Mouse (Mus musculus) gastrocnemius, postnatal 36 days (tissue): Measurements from ENCODE around the gene Sv2b. TPM values are rescaled to one million over a fixed set of nuclear protein-coding genes. Genes with fewer than 3 reads are reported as not detected.

Experiments
- DNase-seq, 2 experiments: peaks; one replicate each; pipeline ENCODE4 v3.0.0; 2022
- intact Hi-C: fragments of 180-260 bp; cut with DNase I; formaldehyde crosslinking; loops from one replicate; pipeline ENCODE4 v1.15.1; 2025
- total RNA-seq, 2 experiments: library from RNA; stranded (reverse); gene quantifications; 2 replicates each; pipeline ENCODE4 v1.2.3; 2021

The Sv2b gene
- total RNA-seq, 2 experiments from 2014 or later = 0.44 to 0.46 TPM

DNA sequence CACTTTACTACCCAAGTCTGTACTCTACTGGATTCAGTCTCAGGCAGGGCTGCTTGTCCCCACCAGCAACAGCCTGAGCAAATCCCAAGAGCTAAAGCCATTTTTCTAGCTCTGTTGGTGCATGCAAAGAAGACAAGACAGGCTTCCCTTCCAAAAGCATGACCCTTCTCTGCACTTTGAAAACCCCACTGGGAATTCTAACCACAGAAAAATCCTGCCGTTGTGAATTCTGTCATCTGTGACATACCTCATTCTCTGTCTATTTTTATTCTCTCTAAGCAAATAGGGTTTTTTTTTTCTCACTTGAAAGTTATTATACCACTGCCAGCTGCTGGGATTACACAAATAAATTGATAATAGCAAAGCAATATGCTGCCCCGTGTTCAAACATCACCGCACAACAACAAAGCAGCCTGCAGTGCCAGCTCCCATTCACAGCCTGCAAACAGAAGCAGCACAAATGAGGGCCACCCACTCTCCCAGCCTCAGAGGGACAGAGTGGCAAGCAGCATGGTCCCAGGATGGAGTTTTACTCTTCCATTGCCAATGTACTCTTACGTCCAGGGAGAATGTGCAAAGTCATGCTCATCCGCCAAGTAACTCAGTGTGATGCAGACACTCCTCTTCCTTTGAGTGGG lies 13.7 kb downstream of the Sv2b start:
- intact Hi-C loops = no loop called here
- DNase-seq = no peak

DNA sequence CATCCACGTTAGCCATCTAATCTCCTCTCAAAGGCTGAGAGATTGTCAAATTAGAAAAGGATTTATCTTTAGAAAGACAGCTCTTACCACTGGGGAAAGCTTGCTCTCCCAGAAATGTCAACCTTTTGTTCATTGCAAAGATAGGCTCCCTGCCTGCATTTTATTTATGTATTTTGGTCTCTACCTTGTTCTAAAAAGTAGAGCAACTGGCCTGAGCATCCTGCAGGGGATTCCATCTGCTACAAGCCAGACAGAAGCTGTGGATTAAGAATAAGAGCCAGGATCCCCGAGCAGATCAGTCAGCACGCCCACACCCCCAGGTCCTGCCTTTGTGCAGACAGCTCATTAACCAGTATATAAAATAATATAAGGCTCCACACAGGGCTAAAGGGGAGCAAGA lies 16.8 kb downstream of the Sv2b start:
- DNase-seq = no peak
- intact Hi-C loops = no loop called here

DNA sequence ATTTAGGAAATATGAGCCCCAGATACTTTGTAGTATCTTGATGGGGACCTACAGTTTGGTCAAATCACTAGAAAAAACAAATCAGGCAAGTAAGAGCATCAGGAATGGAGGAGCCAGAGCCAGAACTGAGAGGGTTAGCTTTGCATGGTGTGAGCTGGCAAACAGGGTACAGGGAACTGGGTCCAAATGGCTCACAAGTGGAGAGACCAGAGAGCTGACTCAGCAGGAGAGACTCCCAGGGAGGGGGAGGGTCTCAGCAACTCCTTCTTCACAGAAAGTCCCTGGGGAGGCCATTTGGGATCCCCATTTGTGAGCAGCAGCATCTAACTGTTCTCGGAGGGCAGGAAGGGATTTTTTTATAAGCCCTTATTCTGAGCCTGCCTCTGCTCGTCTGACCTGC lies 18.5 kb downstream of the Sv2b start:
- DNase-seq = no peak

DNA sequence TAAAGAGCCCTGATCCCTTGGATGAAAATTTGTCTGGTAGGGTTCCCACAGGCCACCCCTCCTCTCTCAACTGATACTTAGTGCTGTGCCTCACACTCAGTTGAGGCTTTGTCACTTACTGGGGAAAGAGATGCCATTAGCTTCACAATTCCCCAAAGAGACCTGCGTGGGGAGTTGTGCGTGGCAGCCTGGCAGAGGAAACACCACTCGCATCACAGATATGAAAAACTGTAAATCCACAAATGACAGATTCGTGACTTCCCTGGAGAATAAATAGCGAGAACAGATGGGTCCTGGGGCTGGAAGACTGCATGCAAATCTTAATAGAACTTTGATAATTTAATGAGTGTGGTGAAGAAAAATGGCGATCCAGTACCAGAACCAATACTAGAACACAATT lies 21.8 kb downstream of the Sv2b start:
- no peak for DNase-seq
- intact Hi-C loops = no loop called here

More for the DNA sequence above, 18.5 kb downstream of the Sv2b start:
- intact Hi-C loops = no loop called here

DNA sequence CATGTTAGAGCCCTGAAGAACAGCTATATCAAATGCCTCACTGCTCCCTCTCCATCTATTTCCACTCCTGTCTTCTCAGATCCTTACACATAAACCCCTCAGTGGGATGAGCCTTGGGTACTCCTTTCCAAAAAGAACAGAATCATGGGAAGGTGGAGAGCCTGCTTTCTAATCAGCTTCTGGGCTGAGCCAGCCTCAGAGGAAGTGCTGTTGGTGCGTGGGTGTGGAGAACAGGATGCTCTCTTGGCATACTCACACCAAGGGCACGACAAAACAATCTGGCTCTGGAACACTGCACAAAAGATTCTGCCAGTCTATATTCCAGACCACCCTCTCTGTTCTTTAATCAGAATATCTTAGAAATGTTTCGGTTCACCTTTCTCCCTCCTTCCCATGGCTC lies 26.1 kb downstream of the Sv2b start:
- no peak for DNase-seq
- intact Hi-C loops = no loop called here

DNA sequence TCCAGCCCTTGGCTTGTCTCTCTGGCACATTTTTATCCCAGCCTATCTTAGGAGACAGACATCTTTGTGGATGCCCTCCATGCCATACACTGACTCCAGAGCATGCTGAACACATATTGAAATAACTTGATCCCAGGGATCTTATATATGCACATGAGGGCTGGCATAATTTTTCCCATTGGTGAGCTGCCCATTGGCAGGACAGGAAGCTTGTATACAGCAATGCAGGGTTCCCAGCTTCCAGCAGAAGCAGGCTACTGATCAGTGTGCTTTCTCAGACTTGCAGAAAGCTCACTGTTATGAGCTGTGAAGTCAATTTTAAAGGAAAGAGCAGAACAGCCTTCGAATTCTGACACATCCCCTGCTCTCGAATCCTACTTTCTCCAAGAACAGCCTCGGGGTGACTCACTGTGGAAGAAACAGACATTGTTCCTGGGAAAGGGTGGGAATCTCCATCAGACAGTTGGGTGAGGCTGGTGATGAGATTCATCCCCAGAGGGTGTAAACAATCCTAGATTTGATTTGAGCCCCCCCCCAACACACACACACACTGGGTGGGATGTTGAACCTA lies 26.9 kb downstream of the Sv2b start:
- intact Hi-C loops = no loop called here
- no peak for DNase-seq

DNA sequence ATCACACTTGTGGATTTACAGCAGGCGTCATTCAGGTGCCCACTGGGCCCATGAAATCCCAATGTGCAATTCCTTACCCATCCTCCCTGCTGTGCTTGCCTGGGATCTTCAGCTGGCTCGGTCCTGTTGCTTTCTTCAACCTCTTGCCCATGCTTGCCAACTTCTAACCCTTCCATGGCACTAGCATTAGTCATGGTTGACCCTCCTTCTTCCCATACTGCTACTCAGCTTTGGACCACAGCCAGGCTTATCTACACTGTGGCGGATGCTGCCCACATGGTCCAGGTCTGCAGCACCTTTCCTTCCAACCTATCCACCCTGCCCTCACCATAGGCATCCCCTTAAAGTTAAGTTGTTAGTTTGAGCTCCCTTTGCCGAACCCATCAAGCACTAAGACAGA lies 28.0 kb downstream of the Sv2b start:
- no peak for DNase-seq
- intact Hi-C loops = no loop called here

DNA sequence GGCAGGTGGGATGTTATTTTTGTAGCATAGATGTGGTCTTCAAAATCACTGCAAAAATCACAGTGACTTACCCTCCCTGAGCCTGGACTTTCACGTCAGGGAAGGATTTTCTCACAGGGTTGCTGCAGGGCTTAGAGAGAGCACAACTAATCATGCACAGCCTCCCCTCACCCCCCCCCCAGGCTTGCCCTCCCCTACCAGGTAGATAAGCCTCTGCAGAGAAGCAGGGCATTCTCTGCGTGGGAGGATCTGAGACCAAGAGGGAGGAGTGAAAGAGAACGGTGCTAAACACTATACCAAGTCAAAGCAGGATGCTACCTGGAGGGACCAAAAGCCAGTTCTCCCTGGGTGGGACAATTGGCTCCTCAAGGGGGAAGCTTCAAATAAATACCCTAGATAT lies 31.2 kb downstream of the Sv2b start:
- no peak for DNase-seq
- intact Hi-C loops = loop anchor here (1.0 kb wide), 1 partner anchor 41 kb away; no protein-coding TSS in a partner anchor

DNA sequence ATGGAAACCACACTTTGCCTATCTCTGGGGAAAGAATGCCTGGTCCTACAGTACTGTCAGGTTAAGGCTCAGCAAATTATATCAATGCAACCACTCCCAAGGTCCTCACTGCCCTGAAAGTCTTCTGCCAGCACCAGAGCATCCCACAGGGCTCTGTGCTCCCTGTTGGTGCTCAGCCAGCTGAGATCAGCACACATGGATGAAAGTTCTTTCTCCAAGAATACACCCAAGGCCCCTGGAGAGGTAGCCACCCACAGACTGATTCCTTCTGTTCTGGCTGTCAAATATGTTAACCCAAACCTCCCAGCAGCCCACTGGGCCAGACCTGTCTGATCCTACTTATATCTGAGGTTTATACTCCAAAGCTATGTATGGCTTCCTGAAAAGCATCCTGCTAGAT lies 32.3 kb downstream of the Sv2b start:
- intact Hi-C loops = loop anchor here (1.0 kb wide), 1 partner anchor 39 kb away; no protein-coding TSS in a partner anchor

DNA sequence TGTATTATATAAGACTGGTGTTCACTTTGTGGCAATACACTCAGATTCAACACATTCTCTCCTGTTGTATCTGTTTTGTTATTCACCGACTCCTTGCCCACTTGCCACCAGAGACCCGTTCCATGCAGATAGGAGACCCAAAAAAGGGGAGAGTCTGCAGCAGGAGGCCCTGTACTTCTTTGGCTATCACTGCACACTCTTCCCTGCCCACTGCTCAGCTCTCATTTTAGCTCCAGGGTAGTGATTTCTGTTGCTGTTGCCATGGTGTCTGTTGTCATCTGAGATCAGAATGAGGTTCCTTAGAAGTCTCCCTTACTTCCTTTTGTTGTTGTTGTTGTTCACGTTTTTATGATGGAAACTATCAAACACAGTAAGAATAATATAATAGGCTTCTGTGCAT lies 34.5 kb downstream of the Sv2b start:
- intact Hi-C loops = no loop called here
- no peak for DNase-seq

More for the DNA sequence above, 32.3 kb downstream of the Sv2b start:
- DNase-seq = no peak

DNA sequence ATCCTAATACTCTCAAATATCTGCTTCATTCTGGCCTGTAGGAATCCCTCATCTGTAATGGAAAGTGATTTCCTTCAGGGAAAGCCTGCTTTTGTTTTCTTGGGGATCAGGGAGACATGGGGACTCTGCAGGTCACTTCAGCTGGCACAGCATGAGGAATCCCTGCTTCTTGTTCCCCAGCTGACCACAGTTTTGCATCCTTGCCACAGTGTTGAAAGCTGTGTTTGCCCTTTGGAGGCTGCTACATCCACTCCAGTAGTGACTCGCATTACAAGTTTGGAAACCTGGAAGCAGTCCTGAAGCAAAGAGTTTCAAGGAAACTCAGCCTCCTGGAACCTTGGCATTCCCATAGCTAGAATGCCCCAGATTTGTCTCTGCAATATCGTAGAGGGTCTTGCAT lies 35.4 kb downstream of the Sv2b start:
- intact Hi-C loops = no loop called here

DNA sequence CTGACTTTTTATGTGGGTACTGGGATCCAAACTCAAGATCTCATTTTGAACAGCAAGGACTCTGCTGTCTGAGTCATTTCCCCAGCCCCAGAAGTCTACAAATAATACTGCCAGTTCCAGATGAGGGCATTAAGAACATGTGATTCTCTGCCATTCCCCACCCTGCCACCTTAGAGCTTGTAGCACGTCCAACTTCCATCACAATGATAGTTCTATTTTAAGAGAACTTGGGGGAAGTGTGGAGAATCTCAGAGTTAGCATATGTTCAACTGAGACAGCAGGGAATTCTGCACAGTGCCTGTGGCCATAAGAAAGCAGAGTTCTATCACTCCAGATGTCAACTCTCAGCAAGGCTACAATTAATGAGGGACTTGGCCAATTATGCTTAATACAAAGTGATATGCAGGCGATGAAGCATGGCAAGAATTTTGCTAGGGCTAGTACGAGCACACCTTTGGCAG lies 37.1 kb downstream of the Sv2b start:
- intact Hi-C loops = no loop called here
- DNase-seq = no peak

More for the DNA sequence above, 35.4 kb downstream of the Sv2b start:
- no peak for DNase-seq

DNA sequence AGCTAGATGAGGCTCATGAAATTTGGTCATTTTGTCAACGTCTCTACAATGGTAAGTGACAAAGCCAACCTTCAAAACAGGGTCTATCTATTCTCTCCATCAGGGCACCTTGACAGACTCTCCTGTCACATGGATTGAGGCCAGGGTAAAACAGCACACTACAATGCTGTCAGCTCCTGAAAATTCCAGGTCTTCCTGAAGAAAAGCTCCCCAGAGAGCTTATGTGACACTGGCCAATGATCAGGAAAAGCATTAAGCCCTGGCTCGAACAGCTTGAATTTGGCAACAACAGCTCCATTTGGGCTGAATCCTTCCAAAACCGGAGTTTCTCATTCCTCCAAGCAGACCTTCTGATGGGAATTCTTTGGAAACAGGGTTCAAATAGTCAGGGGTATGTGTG lies 37.8 kb downstream of the Sv2b start:
- no peak for DNase-seq
- intact Hi-C loops = no loop called here

DNA sequence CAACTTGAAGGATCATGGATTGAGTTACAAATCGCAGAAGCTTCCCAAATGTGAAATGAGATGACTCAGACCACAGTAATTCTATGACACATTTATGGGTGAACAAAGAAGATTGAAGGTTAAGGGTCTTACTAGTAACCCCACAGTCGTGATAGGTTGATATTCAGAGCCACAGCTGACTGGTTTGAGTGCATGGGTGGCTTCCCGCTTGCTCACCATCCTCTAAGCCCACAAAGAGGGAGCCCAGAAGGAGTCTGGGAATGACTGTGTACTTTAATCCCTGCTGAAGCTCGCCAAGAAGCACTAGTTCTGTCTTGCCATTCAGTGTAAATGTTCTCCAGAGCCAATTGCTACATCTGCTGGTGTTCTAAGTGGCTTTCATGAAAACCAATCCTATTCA lies 41.8 kb downstream of the Sv2b start:
- no peak for DNase-seq
- intact Hi-C loops = no loop called here

DNA sequence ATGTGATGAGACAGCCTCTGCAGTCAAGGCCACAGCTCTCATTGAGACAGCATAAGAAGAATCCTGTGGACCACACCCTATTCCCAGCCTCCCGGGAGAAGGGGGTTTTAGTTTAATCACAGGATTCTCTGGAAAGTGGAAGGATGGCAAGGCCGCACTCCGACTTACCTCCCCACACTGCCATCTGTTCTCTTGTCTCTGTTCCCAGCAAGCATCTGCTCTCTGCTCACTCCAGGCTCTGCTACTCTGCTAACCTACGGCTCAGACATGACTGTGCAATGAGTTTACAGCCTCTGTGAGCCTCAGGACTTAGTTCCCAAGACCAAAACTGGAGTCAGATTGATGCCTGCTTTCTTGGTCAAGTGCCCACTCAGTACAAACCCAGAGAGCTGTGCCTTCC lies 43.8 kb downstream of the Sv2b start:
- no peak for DNase-seq
- intact Hi-C loops = no loop called here

DNA sequence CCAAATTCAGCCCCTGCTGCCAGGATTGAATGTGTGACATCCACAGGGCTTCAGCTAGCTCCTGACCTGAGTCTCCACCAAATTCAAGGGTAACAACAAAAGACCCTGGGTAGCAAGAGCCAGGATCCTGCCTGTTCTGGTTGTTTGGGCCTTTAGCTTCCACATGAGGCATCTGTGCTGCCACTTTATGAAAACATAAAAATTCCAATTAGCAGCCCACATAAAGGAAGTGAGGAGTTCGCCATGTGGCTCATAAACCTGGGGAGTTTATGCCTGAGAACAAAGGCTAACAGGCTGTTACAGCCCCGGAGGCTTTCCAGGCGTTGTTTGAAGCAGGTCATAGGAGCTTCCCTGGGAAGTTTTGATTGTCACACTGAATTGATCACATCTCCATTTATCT lies 49.1 kb downstream of the Sv2b start:
- DNase-seq = no peak
- intact Hi-C loops = no loop called here

DNA sequence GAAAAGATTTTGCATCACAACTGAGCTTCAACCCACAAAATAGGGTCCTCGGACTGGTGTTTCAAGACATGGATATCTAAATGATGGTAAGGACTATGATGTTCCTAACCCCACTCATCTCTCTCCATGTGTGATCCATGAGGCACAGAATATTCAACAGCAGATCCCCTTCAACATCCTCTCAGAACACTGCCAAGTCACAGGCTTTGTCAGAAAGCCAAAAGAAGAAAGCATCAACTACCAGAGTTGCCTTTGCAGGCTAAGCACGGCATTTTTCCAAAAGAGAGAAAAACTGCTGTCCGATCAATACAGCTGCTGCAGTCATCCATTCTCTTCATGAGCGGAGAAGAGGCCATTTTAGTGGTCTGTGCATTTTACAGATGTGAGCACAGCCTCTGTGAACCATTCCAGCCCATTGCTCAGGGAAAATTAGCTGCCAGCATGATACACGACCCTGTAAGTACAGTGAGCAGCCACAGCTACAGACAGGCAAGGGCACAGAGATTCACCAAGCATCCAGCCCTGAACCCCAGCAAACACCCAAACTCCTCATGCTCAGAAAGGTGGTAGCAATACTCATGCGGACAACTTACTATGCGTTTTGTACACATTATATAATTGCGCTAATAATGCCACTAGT lies 55.3 kb downstream of the Sv2b start:
- no peak for DNase-seq
- intact Hi-C loops = no loop called here

DNA sequence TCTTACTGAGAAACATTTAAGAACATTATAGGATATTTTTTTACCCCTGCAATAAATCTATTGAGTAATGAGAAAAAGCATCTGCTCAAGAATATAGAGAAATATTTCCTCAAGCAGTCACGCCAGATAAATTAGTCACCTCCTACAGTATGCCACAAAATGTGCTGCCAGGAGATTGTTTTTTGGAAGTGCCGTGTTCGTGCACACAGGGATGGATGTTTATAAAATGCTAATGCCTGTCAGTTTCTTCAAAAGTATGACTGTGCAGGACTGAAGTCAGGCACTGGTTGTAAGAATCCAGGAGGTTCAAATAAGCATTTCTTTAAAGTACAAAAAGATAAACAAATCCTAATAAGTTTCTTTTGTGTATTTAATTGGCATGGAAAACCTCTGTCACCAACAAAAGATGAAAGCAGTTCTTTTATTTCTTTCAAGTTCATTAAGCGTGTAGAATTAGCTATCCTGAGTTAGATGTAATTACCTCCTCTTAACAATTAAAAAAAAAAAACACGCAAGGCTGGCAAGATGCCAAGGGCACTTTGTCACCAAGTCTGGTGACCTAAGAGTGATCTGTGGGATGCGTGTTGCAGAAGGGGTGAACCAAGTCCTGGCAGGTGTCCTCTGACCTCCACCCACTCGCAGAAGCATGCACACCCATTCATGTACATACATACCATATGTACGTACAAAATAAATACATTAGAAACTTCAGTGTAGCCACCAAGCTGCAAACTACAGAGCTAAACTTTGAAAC lies 68.1 kb downstream of the Sv2b start:
- intact Hi-C loops = no loop called here
- DNase-seq = no peak

DNA sequence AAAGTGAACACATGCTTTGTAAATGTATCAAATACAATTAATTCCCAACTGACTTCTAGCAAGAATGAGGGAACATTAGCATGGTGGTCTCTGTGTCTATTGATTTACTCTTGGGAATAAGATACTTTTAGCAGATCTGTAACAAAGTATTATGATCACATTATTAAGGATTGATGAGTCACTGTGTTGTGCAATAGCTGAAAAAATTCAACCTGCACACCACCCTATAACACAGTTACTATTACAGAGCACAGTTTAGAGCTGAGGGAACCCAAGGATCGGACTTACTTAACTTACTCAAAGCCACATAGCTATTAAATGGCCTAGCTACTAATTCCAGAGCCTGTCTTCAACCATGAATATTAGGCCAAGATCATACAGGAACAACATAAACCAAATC lies 72.7 kb downstream of the Sv2b start:
- intact Hi-C loops = no loop called here
- DNase-seq = no peak

DNA sequence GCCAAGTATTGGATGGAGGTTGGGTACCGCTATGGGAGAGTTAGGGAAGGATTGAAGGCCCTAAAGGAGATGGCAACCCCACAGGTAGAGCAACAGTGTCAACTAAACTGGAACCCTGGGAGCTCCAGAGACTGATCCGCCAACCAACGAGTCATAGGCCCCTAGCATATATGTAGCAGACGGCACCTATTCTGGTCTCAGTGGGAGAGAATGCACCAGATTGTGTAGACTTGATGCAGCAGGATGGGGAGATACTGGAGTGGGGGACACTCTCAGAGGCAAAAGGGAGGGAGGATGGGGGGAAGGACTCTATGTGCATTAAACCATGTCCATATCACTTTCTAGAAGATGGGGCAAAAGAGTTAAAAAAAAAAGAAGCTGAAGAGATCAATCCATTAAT lies 84.9 kb downstream of the Sv2b start:
- DNase-seq = no peak
- intact Hi-C loops = no loop called here

DNA sequence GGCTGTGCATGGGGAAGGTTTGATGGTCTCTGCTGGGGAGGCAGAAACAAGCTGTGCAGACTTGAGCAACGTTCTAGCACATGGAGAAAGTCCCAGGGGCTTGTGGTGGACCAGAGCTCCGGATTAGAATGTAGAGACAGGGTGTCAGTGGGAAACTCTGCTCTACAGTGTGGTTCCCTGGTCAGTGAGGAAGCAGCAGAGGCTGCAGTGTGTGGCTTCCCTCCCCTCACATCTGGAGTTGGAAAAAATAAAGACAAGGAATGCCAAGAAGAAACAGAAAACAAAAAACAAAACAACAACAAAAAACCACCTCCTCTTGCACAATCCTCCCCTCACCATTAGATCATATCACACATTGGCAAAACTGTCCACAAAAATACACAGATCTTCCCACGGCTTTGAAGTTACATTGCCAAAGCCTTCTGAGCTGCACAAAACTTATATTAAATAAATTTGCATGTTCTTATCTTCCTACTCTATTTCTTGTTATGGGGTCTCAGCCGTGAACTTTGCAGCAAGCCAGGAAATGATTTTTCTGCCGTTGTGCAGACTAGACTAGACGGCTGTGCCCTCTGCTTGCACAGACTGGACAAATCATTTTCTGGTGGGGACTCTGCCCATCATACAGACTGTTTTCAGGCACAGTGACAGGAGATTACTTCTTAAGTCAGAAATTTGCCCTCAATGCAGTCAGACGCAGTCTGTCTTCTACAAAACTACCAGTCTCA lies 86.2 kb downstream of the Sv2b start:
- DNase-seq = no peak

More for the DNA sequence above, 86.2 kb downstream of the Sv2b start:
- intact Hi-C loops = no loop called here
